16 mouse cellular contexts compared by ENCODE assay signal in the genomic region with DNA sequence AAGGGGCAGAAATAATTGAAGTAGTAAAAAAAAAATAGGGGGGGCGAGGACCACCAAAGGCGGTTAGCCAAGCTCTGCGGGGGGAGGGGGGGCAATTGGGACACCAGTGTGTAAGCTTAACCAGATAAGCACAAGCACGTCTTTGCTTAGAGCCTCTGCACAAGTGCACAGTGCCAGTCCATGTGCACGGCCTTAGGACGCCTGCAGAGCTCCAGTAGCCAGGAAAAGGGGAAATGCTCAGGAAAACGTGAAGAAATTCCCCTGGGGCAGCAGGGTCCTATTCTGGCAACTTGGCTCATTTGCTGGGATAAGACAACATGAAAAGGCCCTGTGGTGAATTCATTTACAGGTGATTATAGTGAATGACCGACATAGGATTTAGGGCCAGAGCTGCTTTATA.
"Had no signal": no experiment of that assay in that cellular context is flagged by ENCODE, and none has a peak within 500 bp of the region (broad histone marks: within the 10 kb centered on the region; RNA-seq: fewer than 3 reads in every experiment).

No protein-coding gene starts in this region.

- H3K4me2 ChIP-seq: limb, embryonic 12.5 days; limb, embryonic 15.5 days; liver, embryonic 11.5 days; lung, embryonic 14.5 days; midbrain, embryonic 12.5 days; neural tube, embryonic 12.5 days had no signal

- H3K9me3 ChIP-seq: limb, embryonic 15.5 days; midbrain, embryonic 12.5 days; neural tube, embryonic 12.5 days had no signal

- H3K4me1 ChIP-seq: limb, embryonic 15.5 days; neural tube, embryonic 12.5 days had no signal

- H3K27me3 ChIP-seq: limb, embryonic 12.5 days; limb, embryonic 15.5 days; midbrain, embryonic 12.5 days; neural tube, embryonic 12.5 days had no signal

- H3K9ac ChIP-seq: limb, embryonic 12.5 days; limb, embryonic 15.5 days; liver, embryonic 14.5 days; liver, postnatal 0 days; lung, embryonic 14.5 days; midbrain, embryonic 12.5 days; neural tube, embryonic 12.5 days had no signal

- DNase-seq: kidney, adult 2 months; liver, postnatal 0 days; thymus, adult 2 months; thymus, postnatal 25 days had no signal

- ATAC-seq: intestine, postnatal 0 days; liver, postnatal 0 days; lung, postnatal 0 days had no signal

- H3K36me3 ChIP-seq: limb, embryonic 15.5 days; midbrain, embryonic 12.5 days; neural tube, embryonic 12.5 days had no signal

- H3K27ac ChIP-seq: kidney, postnatal 0 days; limb, embryonic 12.5 days; limb, embryonic 15.5 days; liver, embryonic 14.5 days; macrophage; midbrain, embryonic 12.5 days; neural tube, embryonic 12.5 days; stomach, postnatal 0 days had no signal

- H3K4me3 ChIP-seq: limb, embryonic 12.5 days; limb, embryonic 15.5 days; midbrain, embryonic 12.5 days; neural tube, embryonic 12.5 days had no signal
